Mouse (Mus musculus) cerebellum, adult 9-11 months (tissue): Measurements from ENCODE around the gene Cacna2d1.

ENCODE experiments used
- DNase-seq: peaks from one replicate; pipeline ENCODE4 v3.0.0; 2022

Gene Cacna2d1

DNA sequence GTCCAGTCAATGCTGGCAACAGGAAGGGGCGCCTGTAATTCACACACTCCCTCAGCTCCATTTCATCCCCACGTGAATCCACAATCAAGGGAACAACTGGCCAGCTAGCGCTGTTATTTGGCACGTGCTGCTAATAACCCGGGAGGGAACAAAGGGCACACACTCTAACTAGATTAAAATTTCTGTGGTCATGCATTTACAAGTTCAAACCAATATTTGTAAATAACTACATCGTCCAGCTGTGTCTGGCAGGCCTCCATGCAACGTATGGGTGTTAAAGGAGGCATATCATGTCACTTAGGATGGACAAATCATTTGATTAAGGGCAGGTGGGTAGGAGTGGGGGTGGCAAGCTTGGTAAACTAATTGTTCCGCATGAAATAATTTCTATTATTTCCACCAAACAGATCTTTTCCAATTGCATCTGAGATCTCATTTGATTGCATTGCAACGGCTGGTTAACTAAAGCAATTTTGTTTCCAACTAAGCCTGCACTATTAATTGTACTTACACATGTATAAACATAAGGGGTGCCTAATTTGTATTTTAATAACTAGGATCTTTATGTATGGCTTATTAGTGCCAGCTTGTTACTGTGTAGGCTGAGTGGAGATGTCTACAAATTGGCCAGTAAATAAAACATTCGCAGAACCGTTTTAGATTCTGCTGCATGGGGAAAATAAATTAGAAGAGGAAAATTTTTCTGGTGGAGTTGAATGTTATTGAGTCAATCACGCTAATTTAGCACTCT lies 231.8 kb downstream of the Cacna2d1 start:
- DNase-seq = no peak

GRCm38 (mm10) chr5:16166868-16167267 lies 232.4 kb downstream of the Cacna2d1 start:
- no peak for DNase-seq

- no peak for DNase-seq
These were observed 246.6 kb downstream of the Cacna2d1 start for GRCm38 (mm10) chr5:16181041-16181440.

GRCm38 (mm10) chr5:16184064-16184463 lies 249.6 kb downstream of the Cacna2d1 start:
- no peak for DNase-seq

- no peak for DNase-seq
These were observed 253.4 kb downstream of the Cacna2d1 start for GRCm38 (mm10) chr5:16187931-16188330.

- no peak for DNase-seq
These were observed 255.4 kb downstream of the Cacna2d1 start for GRCm38 (mm10) chr5:16189878-16190277.

- no peak for DNase-seq
These were observed 256.7 kb downstream of the Cacna2d1 start for GRCm38 (mm10) chr5:16191165-16191564.

- no peak for DNase-seq
These were observed 265.3 kb downstream of the Cacna2d1 start for GRCm38 (mm10) chr5:16199816-16200215.

DNA sequence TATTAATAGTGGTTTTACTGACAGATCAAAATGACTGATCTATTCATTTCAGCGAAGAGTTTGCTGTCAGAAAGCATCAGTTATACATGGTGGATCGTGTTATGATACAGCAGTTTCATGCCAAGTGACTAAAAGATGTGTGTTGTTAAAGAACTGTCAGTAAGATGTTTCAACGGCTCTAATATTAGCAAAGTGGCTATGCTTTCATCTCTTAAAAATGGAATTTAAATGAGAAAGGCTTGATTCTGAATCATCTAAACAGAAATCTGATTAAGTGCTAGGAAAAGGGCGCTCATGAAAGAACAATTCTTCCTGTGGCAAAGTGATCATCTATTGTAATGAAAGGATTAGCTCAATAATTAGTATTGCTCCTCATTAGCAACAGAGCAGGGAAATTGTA lies 287.5 kb downstream of the Cacna2d1 start:
- no peak for DNase-seq

DNA sequence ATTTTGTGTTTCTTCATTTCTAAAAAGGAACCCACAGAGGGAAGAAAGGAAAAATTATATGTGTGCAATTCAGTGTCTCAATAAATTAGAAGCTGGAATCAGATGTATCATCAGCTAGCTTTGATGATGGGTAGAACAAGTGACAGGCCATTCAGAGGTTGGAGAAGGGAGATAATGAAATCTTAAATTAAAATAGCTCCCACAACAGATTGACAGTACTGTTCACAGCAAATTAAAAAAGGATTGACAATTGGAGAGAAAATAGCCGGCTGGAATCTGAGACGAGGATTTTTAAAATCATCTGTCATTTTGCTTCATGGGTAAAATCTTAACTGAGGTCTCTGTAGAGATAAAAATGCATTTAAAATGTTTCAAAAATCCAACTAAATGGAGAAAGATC lies 290.9 kb downstream of the Cacna2d1 start:
- DNase-seq = no peak

- no peak for DNase-seq
These were observed 294.9 kb downstream of the Cacna2d1 start for GRCm38 (mm10) chr5:16229384-16229783.

- DNase-seq = no peak
These were observed 297.0 kb downstream of the Cacna2d1 start for GRCm38 (mm10) chr5:16231477-16231876.

GRCm38 (mm10) chr5:16234891-16235290 lies 300.4 kb downstream of the Cacna2d1 start:
- DNase-seq = no peak

GRCm38 (mm10) chr5:16235864-16236263 lies 301.4 kb downstream of the Cacna2d1 start:
- DNase-seq = no peak

GRCm38 (mm10) chr5:16236608-16237007 lies 302.1 kb downstream of the Cacna2d1 start:
- DNase-seq = no peak

DNA sequence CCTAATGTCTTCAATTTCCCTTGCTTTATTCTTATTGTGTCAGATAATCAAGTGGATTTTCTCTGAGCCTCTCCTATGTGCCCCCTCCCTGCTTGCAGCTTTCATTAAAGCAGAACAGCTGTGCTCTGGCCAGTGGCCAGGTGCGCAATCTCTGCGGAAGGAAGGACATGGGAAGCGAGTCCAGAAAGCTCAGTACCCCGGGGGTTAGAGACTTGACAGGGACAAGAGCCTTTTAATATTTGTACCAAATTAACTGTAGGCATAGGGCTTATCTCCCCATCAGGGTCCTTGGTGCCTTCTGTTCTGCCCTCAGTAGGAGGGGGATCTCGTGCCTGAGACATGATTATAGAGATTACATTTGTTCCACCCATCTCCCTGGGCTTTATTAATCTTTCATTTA lies 303.5 kb downstream of the Cacna2d1 start:
- DNase-seq = no peak

GRCm38 (mm10) chr5:16240255-16240654 lies 305.8 kb downstream of the Cacna2d1 start:
- DNase-seq = no peak

- no peak for DNase-seq
These were observed 309.1 kb downstream of the Cacna2d1 start for GRCm38 (mm10) chr5:16243599-16243998.

DNA sequence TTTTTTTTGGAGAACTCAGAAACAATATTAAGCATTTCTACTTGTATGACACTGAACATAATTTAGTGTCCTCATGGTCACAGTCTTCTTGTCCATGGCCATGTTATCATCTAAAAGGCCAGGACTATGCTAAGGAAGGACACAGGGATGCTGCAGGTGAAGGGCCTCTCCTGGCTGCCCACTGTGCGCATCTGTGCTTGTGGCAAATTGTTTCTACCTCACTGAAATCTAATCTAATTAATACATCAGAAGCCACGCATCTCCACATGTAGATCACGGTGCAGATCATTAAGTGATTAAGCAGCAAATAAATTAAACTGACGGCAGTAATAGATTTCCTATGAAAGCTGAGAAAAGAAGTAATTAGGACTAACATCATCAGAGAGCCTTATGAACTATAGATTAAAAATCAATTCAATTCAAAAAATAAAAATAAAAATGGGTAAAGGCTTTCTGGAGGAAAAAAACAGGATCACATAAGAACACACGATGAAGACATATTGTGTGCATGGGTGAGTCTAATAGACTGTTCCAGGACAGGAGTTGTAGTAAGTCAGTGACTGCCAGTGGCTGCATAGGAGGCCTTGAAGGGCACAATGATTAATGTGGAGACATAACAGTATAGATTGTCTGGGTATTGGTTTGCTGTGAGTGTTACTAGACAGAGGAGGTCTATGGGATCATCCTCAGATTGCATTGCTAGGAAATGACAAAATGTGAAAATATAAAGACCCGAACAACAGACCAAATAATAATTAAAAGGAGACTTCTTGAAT lies 318.4 kb downstream of the Cacna2d1 start:
- DNase-seq = no peak

- no peak for DNase-seq
These were observed 319.3 kb downstream of the Cacna2d1 start for GRCm38 (mm10) chr5:16253768-16254167.

- DNase-seq = no peak
These were observed 330.9 kb downstream of the Cacna2d1 start for GRCm38 (mm10) chr5:16265385-16265784.

DNA sequence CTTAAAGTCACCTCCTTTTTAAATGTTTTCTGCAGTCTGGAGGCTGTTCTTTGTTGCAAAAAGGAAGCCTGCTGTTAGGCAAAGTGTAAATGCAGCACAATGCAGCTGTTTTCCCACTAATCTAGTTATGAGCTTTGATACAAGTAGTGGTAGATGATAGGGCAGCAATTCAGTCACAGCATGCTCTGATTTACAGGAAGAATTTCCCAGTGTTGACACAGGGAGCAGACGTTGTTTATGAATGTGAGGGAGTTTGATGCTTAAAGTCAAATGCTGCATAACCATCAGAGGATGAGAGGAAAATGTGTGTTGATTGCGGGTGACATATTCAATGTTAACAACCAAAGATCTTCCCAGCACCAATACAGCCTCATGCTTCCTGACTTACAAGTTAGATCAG lies 342.6 kb downstream of the Cacna2d1 start:
- DNase-seq = no peak

GRCm38 (mm10) chr5:16281229-16281628 lies 346.7 kb downstream of the Cacna2d1 start:
- no peak for DNase-seq

GRCm38 (mm10) chr5:16293223-16293622 lies 358.7 kb downstream of the Cacna2d1 start:
- peak; percentile 10 for DNase-seq
